Mouse (Mus musculus): Measurements from ENCODE around the gene Raly. TPM values are rescaled to one million over a fixed set of nuclear protein-coding genes. Genes with fewer than 3 reads are reported as not detected.

Raly gene
- polyA plus RNA-seq, 1 experiment from 2014 or later, result 21.8 TPM

DNA sequence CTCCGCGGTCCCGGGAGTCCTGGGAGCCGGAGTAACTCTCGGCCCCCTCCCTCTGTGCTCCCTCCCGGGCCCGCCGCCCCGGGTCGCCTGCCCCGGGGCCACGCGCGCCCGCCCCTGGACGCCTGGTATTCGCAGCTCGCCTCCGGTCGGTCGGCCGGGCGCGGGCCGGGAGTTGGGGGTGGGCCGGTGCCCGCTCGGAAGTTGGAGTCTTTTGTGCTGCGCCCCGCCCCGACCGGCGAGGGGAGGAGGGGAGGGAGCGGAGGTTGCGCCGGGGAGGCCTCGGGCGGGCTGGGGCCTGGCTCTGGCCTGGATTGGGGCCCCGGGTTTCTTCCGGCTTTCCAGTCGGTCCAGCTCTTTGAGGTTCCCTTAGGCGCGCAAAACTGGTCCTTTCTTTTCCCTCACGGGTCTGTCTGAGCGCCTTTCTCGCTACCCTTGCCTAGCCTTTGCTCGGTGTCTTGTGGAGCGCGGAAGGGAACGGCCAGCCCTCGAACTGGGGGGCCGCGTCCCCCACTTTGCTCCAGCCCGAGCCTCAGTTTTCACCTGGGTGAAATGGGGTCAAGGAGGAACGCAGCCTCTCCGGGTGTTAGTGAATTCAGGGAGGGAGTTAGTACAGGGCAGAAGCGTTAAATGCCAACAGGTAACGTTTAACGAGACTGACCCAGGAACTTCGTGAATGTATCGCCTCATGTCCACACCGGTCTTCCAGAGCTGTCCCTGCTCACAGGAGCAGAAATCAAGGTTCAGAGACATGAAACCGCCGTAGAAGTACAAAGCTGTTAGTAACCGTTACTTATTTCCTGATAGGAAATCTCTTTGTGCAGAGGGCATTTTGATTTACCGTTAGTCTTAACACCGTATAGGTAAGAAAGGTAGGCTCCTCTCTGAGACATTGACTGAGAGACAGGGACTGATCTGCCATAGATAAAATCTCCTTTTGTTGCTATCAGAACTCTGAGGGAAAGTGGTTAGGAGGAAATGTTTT, 1.1 kb downstream of the Raly start:
- Histone ChIP-seq H3K4me2 (ENCODE audit: low read depth, low read length) (peak overlapping the region; percentile 90), H3K9me3 (replicated peaks; ENCODE audit: control insufficient read depth, low read length) (no peaks in the 10 kb centered on the region), H3K9ac (ENCODE audit: low read depth, low read length) (peak overlapping the region; percentile 100), H3K27ac (ENCODE audit: low read length) (peak overlapping the region; percentile 97), H3K27me3 (ENCODE audit: control insufficient read depth, insufficient read depth, low read depth, low read length) (no peaks in the 10 kb centered on the region), H3K4me1 (ENCODE audit: control insufficient read depth, low read depth, low read length) (peaks cover 53% of the 10 kb centered on the region), H3K36me3 (ENCODE audit: control insufficient read depth, insufficient read depth) (peaks cover 7% of the 10 kb centered on the region), H3K4me3 (ENCODE audit: low read depth, low read length) (peak overlapping the region; percentile 100)
- under 1% methylated on average over 66 of the region's 67 CpGs for whole genome bisulfite sequencing (ENCODE audit: insufficient replicate concordance)
- peak; percentile 33 for ATAC-seq (ENCODE audit: low read depth)

DNA sequence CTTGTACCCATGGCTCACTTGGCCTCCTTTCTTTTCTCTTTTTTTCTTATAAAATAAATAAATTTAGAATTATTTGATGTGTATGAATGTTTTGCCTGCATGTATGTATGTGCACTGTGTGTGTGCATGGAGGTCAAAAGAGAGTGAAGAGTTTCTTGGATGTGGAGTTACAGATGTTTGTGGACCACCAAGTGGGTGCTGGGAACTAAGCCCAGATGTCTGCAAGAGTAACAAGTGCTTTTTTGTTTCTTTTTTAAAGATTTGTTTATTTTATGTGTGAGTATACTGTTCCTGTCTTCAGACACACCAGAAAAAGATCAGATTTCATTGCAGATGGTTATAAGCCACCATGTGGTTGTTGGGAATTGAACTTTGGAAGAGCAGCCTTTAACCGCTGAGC, 12.5 kb downstream of the Raly start:
- WGBS (ENCODE audit: insufficient replicate concordance), result 85% methylated on average over 1 of the region's 1 CpGs
- Histone ChIP-seq H3K9ac (ENCODE audit: low read depth, low read length) (no peak overlapping the region), H3K27ac (ENCODE audit: low read length) (no peak overlapping the region), H3K4me3 (ENCODE audit: low read depth, low read length) (no peak overlapping the region), H3K27me3 (ENCODE audit: control insufficient read depth, insufficient read depth, low read depth, low read length) (no peaks in the 10 kb centered on the region), H3K4me2 (ENCODE audit: low read depth, low read length) (no peak overlapping the region), H3K36me3 (ENCODE audit: control insufficient read depth, insufficient read depth) (no peaks in the 10 kb centered on the region; the same call in 1 of the 2 replicates), H3K4me1 (ENCODE audit: control insufficient read depth, low read depth, low read length) (peaks cover 17% of the 10 kb centered on the region), H3K9me3 (replicated peaks; ENCODE audit: control insufficient read depth, low read length) (no peaks in the 10 kb centered on the region)
- no peak for ATAC-seq (ENCODE audit: low read depth)

DNA sequence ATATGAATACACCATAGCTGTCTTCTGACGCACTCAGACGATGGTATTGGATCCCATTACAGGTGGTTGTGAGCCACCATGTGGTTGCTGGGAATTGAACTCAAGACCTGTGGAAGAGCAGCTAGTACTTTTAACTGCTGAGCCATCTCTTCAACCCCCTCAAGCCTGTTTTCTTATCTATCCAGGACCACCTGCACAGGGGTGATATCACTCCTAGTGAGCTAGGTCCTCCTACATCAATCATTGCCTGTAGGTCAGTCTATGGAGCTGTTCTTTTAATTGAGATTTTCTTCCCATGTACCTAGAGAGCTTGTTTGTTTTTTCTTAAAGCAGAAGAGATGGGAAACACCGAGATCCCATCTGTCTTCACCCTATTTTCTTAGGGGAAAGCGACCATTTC, 12.9 kb downstream of the Raly start:
- WGBS (ENCODE audit: insufficient replicate concordance), result 56% methylated on average over 4 of the region's 4 CpGs
- Histone ChIP-seq H3K4me1 (ENCODE audit: control insufficient read depth, low read depth, low read length) (peaks cover 15% of the 10 kb centered on the region), H3K36me3 (ENCODE audit: control insufficient read depth, insufficient read depth) (no peaks in the 10 kb centered on the region; the same call in 1 of the 2 replicates), H3K4me2 (ENCODE audit: low read depth, low read length) (no peak overlapping the region), H3K4me3 (ENCODE audit: low read depth, low read length) (no peak overlapping the region), H3K9me3 (replicated peaks; ENCODE audit: control insufficient read depth, low read length) (no peaks in the 10 kb centered on the region), H3K27me3 (ENCODE audit: control insufficient read depth, insufficient read depth, low read depth, low read length) (no peaks in the 10 kb centered on the region), H3K9ac (ENCODE audit: low read depth, low read length) (no peak overlapping the region), H3K27ac (ENCODE audit: low read length) (no peak overlapping the region)
- ATAC-seq (ENCODE audit: low read depth), result peak; percentile 72

DNA sequence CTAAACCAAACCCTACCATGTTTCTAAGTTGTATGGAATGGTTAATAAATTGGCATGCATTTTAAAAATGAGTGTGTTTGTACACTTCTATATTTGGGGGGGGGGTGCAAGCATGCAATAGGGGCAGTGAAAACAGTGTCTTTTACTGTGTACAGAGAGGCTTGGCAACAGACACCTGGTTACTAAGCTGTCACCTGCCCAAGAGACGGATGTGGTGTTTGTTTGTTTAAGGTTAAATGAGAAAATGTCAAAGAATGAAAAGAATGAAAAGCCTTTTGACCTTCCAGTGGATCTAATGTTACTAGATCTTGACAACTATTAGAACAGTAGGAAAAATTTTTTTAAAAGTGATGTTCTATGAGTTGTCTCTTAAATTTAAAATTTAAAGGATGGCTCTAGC, 16.8 kb downstream of the Raly start:
- 72% methylated on average over 1 of the region's 1 CpGs for WGBS (ENCODE audit: insufficient replicate concordance)
- peaks cover 17% of the 10 kb centered on the region for H3K4me1 ChIP-seq (ENCODE audit: control insufficient read depth, low read depth, low read length)
- ATAC-seq (ENCODE audit: low read depth), result no peak

DNA sequence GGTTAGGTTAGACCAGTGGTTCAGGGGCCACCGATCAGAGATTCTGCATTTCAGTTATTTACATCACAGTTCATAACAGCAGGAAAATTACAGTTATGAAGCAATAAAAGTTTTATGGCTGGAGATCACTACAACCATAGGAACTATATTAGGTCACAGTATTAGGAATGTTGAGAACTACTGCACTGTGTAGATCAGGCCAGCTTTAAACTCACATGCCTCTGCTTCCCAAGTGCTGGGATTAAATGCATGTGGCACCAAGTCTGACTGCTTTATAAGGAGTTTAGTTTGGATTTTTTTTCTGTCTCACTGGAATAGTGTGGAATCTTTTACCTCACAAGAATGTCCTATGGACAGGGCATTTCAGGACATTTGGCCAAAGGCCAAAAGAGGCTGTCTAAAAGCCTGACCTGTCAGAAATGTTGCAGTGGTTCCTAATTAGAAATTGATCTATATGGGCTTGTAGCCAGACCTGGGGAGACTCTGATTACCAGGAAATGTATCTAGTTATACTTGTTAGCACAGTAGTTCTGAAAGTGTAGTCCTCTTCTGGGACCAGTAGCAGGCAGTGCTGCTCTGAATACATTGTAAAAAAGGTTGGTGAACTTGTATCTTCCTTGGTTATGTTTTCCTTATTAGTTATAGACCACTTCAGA, 18.3 kb downstream of the Raly start:
- H3K36me3 ChIP-seq (ENCODE audit: control insufficient read depth, insufficient read depth), result no peaks in the 10 kb centered on the region
- no peaks in the 10 kb centered on the region for H3K9me3 ChIP-seq (replicated peaks; ENCODE audit: control insufficient read depth, low read length)
- WGBS (ENCODE audit: insufficient replicate concordance), result 70% methylated on average over 1 of the region's 1 CpGs
- no peak overlapping the region for H3K4me3 ChIP-seq (ENCODE audit: low read depth, low read length)
- no peak overlapping the region for H3K27ac ChIP-seq (ENCODE audit: low read length)
- no peaks in the 10 kb centered on the region for H3K27me3 ChIP-seq (ENCODE audit: control insufficient read depth, insufficient read depth, low read depth, low read length)
- no peak overlapping the region for H3K4me2 ChIP-seq (ENCODE audit: low read depth, low read length)
- no peak overlapping the region for H3K9ac ChIP-seq (ENCODE audit: low read depth, low read length)
- no peak for ATAC-seq (ENCODE audit: low read depth)
- peaks cover 4% of the 10 kb centered on the region for H3K4me1 ChIP-seq (ENCODE audit: control insufficient read depth, low read depth, low read length)

More for the DNA sequence above, 16.8 kb downstream of the Raly start:
- Histone ChIP-seq H3K9me3 (replicated peaks; ENCODE audit: control insufficient read depth, low read length) (no peaks in the 10 kb centered on the region), H3K27ac (ENCODE audit: low read length) (no peak overlapping the region), H3K27me3 (ENCODE audit: control insufficient read depth, insufficient read depth, low read depth, low read length) (no peaks in the 10 kb centered on the region), H3K36me3 (ENCODE audit: control insufficient read depth, insufficient read depth) (no peaks in the 10 kb centered on the region), H3K4me2 (ENCODE audit: low read depth, low read length) (no peak overlapping the region), H3K9ac (ENCODE audit: low read depth, low read length) (no peak overlapping the region), H3K4me3 (ENCODE audit: low read depth, low read length) (no peak overlapping the region)

DNA sequence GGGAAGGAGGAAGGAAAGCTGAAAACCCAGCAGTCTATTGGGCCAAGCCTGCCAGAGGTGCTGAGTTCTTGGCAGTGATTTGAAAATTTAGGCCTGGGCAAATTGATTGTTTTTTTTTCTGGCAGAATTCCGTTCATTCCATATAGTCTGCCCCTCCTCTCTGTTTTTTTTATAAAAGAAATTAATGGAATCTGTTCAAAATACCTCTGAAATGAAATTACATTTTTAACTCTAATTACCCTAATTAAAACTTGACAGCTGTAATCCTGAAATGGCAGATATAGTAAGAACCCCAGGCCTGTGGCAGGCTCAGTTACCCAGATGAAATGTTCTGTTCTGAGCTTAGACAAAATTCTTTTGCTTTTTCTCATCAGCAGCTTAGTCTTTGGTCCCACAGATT, 19.9 kb downstream of the Raly start:
- Histone ChIP-seq H3K4me1 (ENCODE audit: control insufficient read depth, low read depth, low read length) (peaks cover 4% of the 10 kb centered on the region), H3K4me3 (ENCODE audit: low read depth, low read length) (no peak overlapping the region), H3K27me3 (ENCODE audit: control insufficient read depth, insufficient read depth, low read depth, low read length) (no peaks in the 10 kb centered on the region), H3K9ac (ENCODE audit: low read depth, low read length) (no peak overlapping the region), H3K4me2 (ENCODE audit: low read depth, low read length) (no peak overlapping the region), H3K27ac (ENCODE audit: low read length) (no peak overlapping the region), H3K9me3 (replicated peaks; ENCODE audit: control insufficient read depth, low read length) (no peaks in the 10 kb centered on the region), H3K36me3 (ENCODE audit: control insufficient read depth, insufficient read depth) (no peaks in the 10 kb centered on the region)
- WGBS (ENCODE audit: insufficient replicate concordance), result 69% methylated on average over 1 of the region's 1 CpGs
- ATAC-seq (ENCODE audit: low read depth), result no peak

DNA sequence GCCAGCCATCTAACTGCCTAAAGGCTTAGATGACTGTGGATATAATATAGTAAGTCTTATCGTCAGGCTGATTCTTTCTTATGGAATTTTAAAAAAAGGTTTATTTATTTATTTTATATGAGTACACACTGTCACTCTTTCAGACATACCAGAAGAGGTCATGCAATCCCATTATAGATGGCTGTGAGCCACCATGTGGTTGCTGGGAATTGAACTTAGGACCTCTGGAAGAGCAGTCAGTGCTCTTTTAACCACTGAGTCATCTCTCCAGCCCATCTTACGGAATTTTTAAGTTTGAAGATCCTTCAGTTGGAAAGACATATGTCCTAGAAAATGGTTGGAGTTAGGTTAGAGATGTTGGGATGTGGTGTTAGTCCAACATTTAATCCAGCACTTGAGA, 22.5 kb downstream of the Raly start:
- Histone ChIP-seq H3K27ac (ENCODE audit: low read length) (no peak overlapping the region), H3K9ac (ENCODE audit: low read depth, low read length) (no peak overlapping the region), H3K9me3 (replicated peaks; ENCODE audit: control insufficient read depth, low read length) (no peaks in the 10 kb centered on the region), H3K36me3 (ENCODE audit: control insufficient read depth, insufficient read depth) (no peaks in the 10 kb centered on the region), H3K4me1 (ENCODE audit: control insufficient read depth, low read depth, low read length) (peaks cover 16% of the 10 kb centered on the region), H3K4me2 (ENCODE audit: low read depth, low read length) (no peak overlapping the region), H3K27me3 (ENCODE audit: control insufficient read depth, insufficient read depth, low read depth, low read length) (no peaks in the 10 kb centered on the region), H3K4me3 (ENCODE audit: low read depth, low read length) (no peak overlapping the region)
- WGBS (ENCODE audit: insufficient replicate concordance), result 86% methylated on average over 2 of the region's 2 CpGs
- ATAC-seq (ENCODE audit: low read depth), result no peak

DNA sequence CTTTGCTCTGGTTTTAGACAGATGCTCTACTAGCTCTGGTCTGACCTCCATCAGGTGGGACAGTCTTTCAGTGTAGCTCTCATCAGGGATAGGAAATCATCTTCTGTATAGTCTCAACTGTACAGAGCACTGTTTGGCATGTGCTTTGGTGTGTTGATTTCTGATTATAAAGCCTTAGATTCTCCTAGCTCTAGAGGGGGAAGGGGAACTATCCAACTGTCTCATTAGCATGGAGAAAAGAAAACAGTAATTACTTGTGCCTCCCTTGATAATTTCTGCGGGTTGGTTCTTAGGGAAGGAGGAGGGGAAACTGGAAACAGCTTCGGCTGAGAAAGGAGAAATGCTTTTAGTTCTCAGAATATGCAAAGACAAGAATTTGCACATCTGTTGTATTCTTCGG, 26.2 kb downstream of the Raly start:
- Histone ChIP-seq H3K9me3 (replicated peaks; ENCODE audit: control insufficient read depth, low read length) (no peaks in the 10 kb centered on the region), H3K4me3 (ENCODE audit: low read depth, low read length) (no peak overlapping the region), H3K9ac (ENCODE audit: low read depth, low read length) (no peak overlapping the region), H3K27ac (ENCODE audit: low read length) (no peak overlapping the region), H3K4me2 (ENCODE audit: low read depth, low read length) (no peak overlapping the region), H3K36me3 (ENCODE audit: control insufficient read depth, insufficient read depth) (no peaks in the 10 kb centered on the region), H3K27me3 (ENCODE audit: control insufficient read depth, insufficient read depth, low read depth, low read length) (no peaks in the 10 kb centered on the region), H3K4me1 (ENCODE audit: control insufficient read depth, low read depth, low read length) (peaks cover 25% of the 10 kb centered on the region)
- WGBS (ENCODE audit: insufficient replicate concordance), result 50% methylated on average over 3 of the region's 3 CpGs
- ATAC-seq (ENCODE audit: low read depth), result no peak

DNA sequence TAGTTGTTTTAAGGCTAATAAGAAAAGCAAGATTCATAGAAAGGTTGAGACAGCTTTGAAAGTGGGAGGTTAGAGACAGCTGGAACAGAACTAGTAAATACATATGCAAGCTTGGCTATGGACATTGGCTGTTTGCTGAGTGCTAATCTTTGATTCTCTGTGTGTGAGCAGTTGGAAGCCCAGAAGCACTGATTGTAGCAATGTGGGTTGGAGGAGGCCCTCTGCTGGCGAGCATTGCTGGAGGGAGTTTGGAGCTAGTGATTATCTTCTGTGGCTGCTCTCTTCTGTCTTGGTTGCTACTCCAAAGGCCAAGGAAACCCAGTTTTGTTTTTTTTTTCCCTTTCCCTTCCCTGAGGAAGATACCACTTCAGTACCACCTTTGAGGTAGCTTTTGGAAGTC, 26.9 kb downstream of the Raly start:
- H3K4me1 ChIP-seq (ENCODE audit: control insufficient read depth, low read depth, low read length), result peaks cover 25% of the 10 kb centered on the region
- H3K36me3 ChIP-seq (ENCODE audit: control insufficient read depth, insufficient read depth), result no peaks in the 10 kb centered on the region
- no peak overlapping the region for H3K4me2 ChIP-seq (ENCODE audit: low read depth, low read length)
- no peak overlapping the region for H3K27ac ChIP-seq (ENCODE audit: low read length)
- ATAC-seq (ENCODE audit: low read depth), result no peak
- no peaks in the 10 kb centered on the region for H3K9me3 ChIP-seq (replicated peaks; ENCODE audit: control insufficient read depth, low read length)
- WGBS (ENCODE audit: insufficient replicate concordance), result 5% methylated on average over 1 of the region's 1 CpGs
- no peak overlapping the region for H3K4me3 ChIP-seq (ENCODE audit: low read depth, low read length)
- H3K9ac ChIP-seq (ENCODE audit: low read depth, low read length), result no peak overlapping the region
- H3K27me3 ChIP-seq (ENCODE audit: control insufficient read depth, insufficient read depth, low read depth, low read length), result no peaks in the 10 kb centered on the region

Data from liver, embryonic 16.5 days (tissue).